Mouse (Mus musculus): ENCODE results near the gene Hes5. TPM values are rescaled to one million over a fixed set of nuclear protein-coding genes. Genes with fewer than 3 reads are reported as not detected.

Gene Hes5
- polyA plus RNA-seq, 1 experiment: not detected

- TF ChIP-seq POLR2A (IDR thresholded peaks at IDR 0.05; ENCODE audit: insufficient read depth, low read depth, low read length) (no peak), CTCF (IDR thresholded peaks at IDR 0.05; ENCODE audit: insufficient read depth, low read depth, low read length) (no peak)
- Histone ChIP-seq H3K27ac (ENCODE audit: insufficient read depth, low read depth, low read length) (peak overlapping the region; percentile 45; the same call in 1 of the 2 replicates), H3K4me3 (ENCODE audit: insufficient read depth, low read depth, low read length) (no peak overlapping the region), H3K4me1 (ENCODE audit: control insufficient read depth, insufficient read depth, low read length) (0 out of 2 replicates have a peak, but pooled peaks cover 2% of the 10 kb centered on the region)
- WGBS: 80% methylated on average over 9 of the region's 9 CpGs
These were observed 33.5 kb upstream of the Hes5 start for GRCm38 (mm10) chr4:154926969-154927898.

GRCm38 (mm10) chr4:154927899-154928337 is 32.8 kb upstream of the Hes5 start:
- Histone ChIP-seq H3K4me1 (ENCODE audit: control insufficient read depth, insufficient read depth, low read length) (0 out of 2 replicates have a peak, but pooled peaks cover 2% of the 10 kb centered on the region), H3K27ac (ENCODE audit: insufficient read depth, low read depth, low read length) (peak overlapping the region; percentile 45; the same call in 1 of the 2 replicates), H3K4me3 (ENCODE audit: insufficient read depth, low read depth, low read length) (no peak overlapping the region)
- WGBS: 80% methylated on average over 5 of the region's 5 CpGs
- TF ChIP-seq CTCF (IDR thresholded peaks at IDR 0.05; ENCODE audit: insufficient read depth, low read depth, low read length): no peak
- TF ChIP-seq POLR2A (IDR thresholded peaks at IDR 0.05; ENCODE audit: insufficient read depth, low read depth, low read length): no peak

- Histone ChIP-seq H3K4me1 (ENCODE audit: control insufficient read depth, insufficient read depth, low read length) (0 out of 2 replicates have a peak, but pooled peaks cover 5% of the 10 kb centered on the region), H3K27ac (ENCODE audit: insufficient read depth, low read depth, low read length) (peak within 1 kb of the TSS; percentile 45; the same call in 1 of the 2 replicates), H3K4me3 (ENCODE audit: insufficient read depth, low read depth, low read length) (no peak within 1 kb of the TSS)
- 73% methylated on average over 12 of the region's 12 CpGs for WGBS
- TF ChIP-seq CTCF (IDR thresholded peaks at IDR 0.05; ENCODE audit: insufficient read depth, low read depth, low read length) (no peak), POLR2A (IDR thresholded peaks at IDR 0.05; ENCODE audit: insufficient read depth, low read depth, low read length) (no peak)
These were observed 32.2 kb upstream of the Hes5 start, which contains the start of gene Tnfrsf14 for GRCm38 (mm10) chr4:154928395-154929087. TSS of gene Tnfrsf14 (minus strand) at chr4:154928563.

- Histone ChIP-seq H3K27ac (ENCODE audit: insufficient read depth, low read depth, low read length) (no peak overlapping the region), H3K4me3 (ENCODE audit: insufficient read depth, low read depth, low read length) (no peak overlapping the region), H3K4me1 (ENCODE audit: control insufficient read depth, insufficient read depth, low read length) (0 out of 2 replicates have a peak, but pooled peaks cover 6% of the 10 kb centered on the region)
- 82% methylated on average over 12 of the region's 12 CpGs for WGBS
- no peak for TF ChIP-seq CTCF (IDR thresholded peaks at IDR 0.05; ENCODE audit: insufficient read depth, low read depth, low read length)
- TF ChIP-seq POLR2A (IDR thresholded peaks at IDR 0.05; ENCODE audit: insufficient read depth, low read depth, low read length): no peak
These were observed 31.5 kb upstream of the Hes5 start for GRCm38 (mm10) chr4:154929088-154929660.

GRCm38 (mm10) chr4:154933306-154933907 is 27.3 kb upstream of the Hes5 start:
- Histone ChIP-seq H3K4me1 (ENCODE audit: control insufficient read depth, insufficient read depth, low read length) (peaks cover 6% of the 10 kb centered on the region), H3K27ac (ENCODE audit: insufficient read depth, low read depth, low read length) (no peak overlapping the region), H3K4me3 (ENCODE audit: insufficient read depth, low read depth, low read length) (no peak overlapping the region)
- TF ChIP-seq POLR2A (IDR thresholded peaks at IDR 0.05; ENCODE audit: insufficient read depth, low read depth, low read length) (no peak), CTCF (IDR thresholded peaks at IDR 0.05; ENCODE audit: insufficient read depth, low read depth, low read length) (no peak)
- 58% methylated on average over 13 of the region's 13 CpGs for whole genome bisulfite sequencing

GRCm38 (mm10) chr4:154934800-154935199 is 25.9 kb upstream of the Hes5 start:
- WGBS: 84% methylated on average over 2 of the region's 2 CpGs

GRCm38 (mm10) chr4:154935788-154936187 is 24.9 kb upstream of the Hes5 start:
- Histone ChIP-seq H3K4me1 (ENCODE audit: control insufficient read depth, insufficient read depth, low read length) (peaks cover 6% of the 10 kb centered on the region), H3K4me3 (ENCODE audit: insufficient read depth, low read depth, low read length) (no peak overlapping the region), H3K27ac (ENCODE audit: insufficient read depth, low read depth, low read length) (no peak overlapping the region)
- WGBS: 86% methylated on average over 7 of the region's 7 CpGs
- TF ChIP-seq CTCF (IDR thresholded peaks at IDR 0.05; ENCODE audit: insufficient read depth, low read depth, low read length) (no peak), POLR2A (IDR thresholded peaks at IDR 0.05; ENCODE audit: insufficient read depth, low read depth, low read length) (no peak)

More at GRCm38 (mm10) chr4:154934800-154935199, 25.9 kb upstream of the Hes5 start:
- Histone ChIP-seq H3K4me3 (ENCODE audit: insufficient read depth, low read depth, low read length) (no peak overlapping the region), H3K27ac (ENCODE audit: insufficient read depth, low read depth, low read length) (no peak overlapping the region), H3K4me1 (ENCODE audit: control insufficient read depth, insufficient read depth, low read length) (peaks cover 6% of the 10 kb centered on the region)
- TF ChIP-seq CTCF (IDR thresholded peaks at IDR 0.05; ENCODE audit: insufficient read depth, low read depth, low read length) (no peak), POLR2A (IDR thresholded peaks at IDR 0.05; ENCODE audit: insufficient read depth, low read depth, low read length) (no peak)

- TF ChIP-seq CTCF (IDR thresholded peaks at IDR 0.05; ENCODE audit: insufficient read depth, low read depth, low read length): no peak
- no peak for TF ChIP-seq POLR2A (IDR thresholded peaks at IDR 0.05; ENCODE audit: insufficient read depth, low read depth, low read length)
- H3K27ac ChIP-seq (ENCODE audit: insufficient read depth, low read depth, low read length): no peak overlapping the region
- 48% methylated on average over 8 of the region's 8 CpGs for WGBS
- no peak overlapping the region for H3K4me3 ChIP-seq (ENCODE audit: insufficient read depth, low read depth, low read length)
- H3K4me1 ChIP-seq (ENCODE audit: control insufficient read depth, insufficient read depth, low read length): peaks cover 6% of the 10 kb centered on the region
These were observed 24.0 kb upstream of the Hes5 start for GRCm38 (mm10) chr4:154936542-154937255.

All from olfactory bulb, adult 2 months (tissue).